Mouse (Mus musculus): ENCODE results near the gene Hnrnpr.

GRCm38 (mm10) chr4:136349616-136350015, 38.9 kb downstream of the Hnrnpr start:
- no peak for TF ChIP-seq CTCF (IDR thresholded peaks at IDR 0.05; ENCODE audit: control insufficient read depth, insufficient read depth, insufficient read length)
- no peak for TF ChIP-seq MAX (IDR thresholded peaks at IDR 0.05)
- no peak for TF ChIP-seq USF1 (IDR thresholded peaks at IDR 0.05; ENCODE audit: low read depth)
- no peak for TF ChIP-seq CEBPB (IDR thresholded peaks at IDR 0.05; ENCODE audit: low read depth)
- no peak for TF ChIP-seq FOSL1 (IDR thresholded peaks at IDR 0.05; ENCODE audit: insufficient read depth, low read length, poor library complexity, severe bottlenecking)

Measured in C2C12 (cell line).